ENCODE assay signal across 7 mouse cellular contexts in the genomic region with DNA sequence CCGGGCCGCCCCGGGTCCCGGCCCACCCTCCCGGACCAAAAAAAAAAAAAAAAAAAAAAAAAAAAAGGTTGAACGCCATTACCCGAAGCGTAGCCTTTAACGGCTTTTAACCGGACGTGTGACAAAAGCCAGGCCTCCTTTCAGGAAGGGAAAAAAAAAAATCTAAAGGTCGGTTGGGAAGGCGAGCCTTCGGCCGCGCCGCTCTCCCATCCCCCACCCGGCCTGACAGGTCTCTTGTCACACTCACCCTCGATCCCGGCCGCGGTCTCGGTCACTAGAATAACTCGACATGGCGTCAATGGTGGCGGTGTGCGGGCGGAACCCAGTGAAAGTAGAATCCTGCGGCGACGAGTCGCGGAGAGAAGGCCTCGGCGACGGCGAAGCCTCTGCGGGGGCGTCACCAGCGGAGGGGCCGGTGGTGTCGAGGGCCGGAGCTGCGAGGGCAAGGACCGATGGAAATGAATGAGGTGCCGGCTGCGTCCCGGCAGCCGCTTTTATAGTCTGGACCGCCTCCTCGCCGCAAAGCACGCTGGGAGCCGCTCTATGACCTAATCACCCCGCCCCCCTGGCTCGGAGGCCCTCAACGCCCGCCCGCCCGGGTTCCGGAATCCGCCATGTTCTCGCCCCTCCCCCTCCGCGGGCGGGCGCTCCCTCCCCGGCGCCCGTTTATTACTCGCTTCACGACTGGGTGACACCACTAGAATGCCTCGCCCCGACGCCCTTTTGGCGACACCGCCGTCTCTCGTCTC. TPM values are rescaled to one million over a fixed set of nuclear protein-coding genes. Genes with fewer than 3 reads are reported as not detected.
DNase-seq lines count a peak whose midpoint lies in the region; ATAC-seq lines count a peak whose summit lies in the region.

No protein-coding gene starts in this region.

- peaks cover 3% of the 10 kb centered on the region for H3K36me3 ChIP-seq in intestine, embryonic 16.5 days (ENCODE audit: control insufficient read depth, insufficient read depth, low read length)

- H3K4me2 ChIP-seq in intestine, embryonic 16.5 days (ENCODE audit: low read depth, low read length), result 0 out of 2 replicates have a peak overlapping the region, but pooled peaks have one; percentile 22

- no peaks in the 10 kb centered on the region for H3K9me3 ChIP-seq in intestine, embryonic 16.5 days (ENCODE audit: control insufficient read depth, low read length)

- peak; percentile 100 for DNase-seq in adrenal gland, postnatal 10 days
- peak; percentile 96 for DNase-seq in embryo, embryonic 11.5 days (ENCODE audit: low read depth, low spot score)
- peak; percentile 98 for DNase-seq in gastrocnemius, postnatal 36 days
- peak; percentile 98 for DNase-seq in left cerebral cortex, postnatal 25 days (ENCODE audit: low spot score in 2 of 2)
- peak; percentile 97 for DNase-seq in mesoderm, embryonic 11.5 days (ENCODE audit: low read depth, low spot score)
- DNase-seq in right cerebral cortex, postnatal 4 days, result peak; percentile 100

- H3K27ac ChIP-seq in intestine, embryonic 16.5 days (ENCODE audit: low read length), result peak overlapping the region; percentile 100

- peaks cover 8% of the 10 kb centered on the region for H3K4me1 ChIP-seq in intestine, embryonic 16.5 days (ENCODE audit: control insufficient read depth, insufficient read depth, low read length)

- intact Hi-C loops in gastrocnemius, postnatal 36 days (cut with DNase I), result no loop called here
- intact Hi-C loops in left cerebral cortex, postnatal 25 days (cut with DNase I), result loop anchor here (2.0 to 5.0 kb wide), 3 partner anchors 27 to 209 kb away; a partner anchor contains a TSS

- ATAC-seq in intestine, embryonic 16.5 days, result peak; percentile 81

- H3K9ac ChIP-seq in intestine, embryonic 16.5 days (ENCODE audit: low read depth, low read length), result peak overlapping the region; percentile 98

- under 1% methylated on average over 73 of the region's 79 CpGs for WGBS in intestine, embryonic 16.5 days

- no peaks in the 10 kb centered on the region for H3K27me3 ChIP-seq in intestine, embryonic 16.5 days (replicated peaks; ENCODE audit: control insufficient read depth, insufficient read depth, low read length)

- H3K4me3 ChIP-seq in intestine, embryonic 16.5 days (ENCODE audit: low read length), result peak overlapping the region; percentile 75

RNA-seq across cellular contexts. Expression of a gene that starts 0.8 kb away (rescaled TPM):
- total RNA-seq in adrenal gland, postnatal 10 days (2021), result 100 to 1,000 TPM; 611 to 691 TPM
- total RNA-seq in gastrocnemius, postnatal 36 days (2021), result 100 to 1,000 TPM; 185 to 233 TPM
- 227 and 230 TPM in 2 replicates for polyA plus RNA-seq in intestine, embryonic 16.5 days (2015; fragmentation: Nextera tagmentation; extraction: Ambion mirVana)
- total RNA-seq in left cerebral cortex, postnatal 25 days (2021), result 100 to 1,000 TPM; 633 to 643 TPM

RNA-seq across cellular contexts. Expression of a gene that starts 0.9 kb away (rescaled TPM):
- 10 to 100 TPM in 1 of 2 experiments, 1 to 10 TPM in 1; 6.2 to 13.0 TPM for total RNA-seq in adrenal gland, postnatal 10 days (2021)
- 1 to 10 TPM; 3.1 to 3.9 TPM for total RNA-seq in gastrocnemius, postnatal 36 days (2021)
- 15.4 and 16.3 TPM in 2 replicates for polyA plus RNA-seq in intestine, embryonic 16.5 days (2015; fragmentation: Nextera tagmentation; extraction: Ambion mirVana)
- total RNA-seq in left cerebral cortex, postnatal 25 days (2021), result 10 to 100 TPM; 11.1 to 11.3 TPM

RNA-seq across cellular contexts. Expression of a gene that starts 8.9 kb away (rescaled TPM):
- total RNA-seq in adrenal gland, postnatal 10 days (2021), result 1 to 10 TPM; 6.5 to 8.5 TPM
- total RNA-seq in gastrocnemius, postnatal 36 days (2021), result 1 to 10 TPM; 3.1 to 3.2 TPM
- 12.6 and 13.7 TPM in 2 replicates for polyA plus RNA-seq in intestine, embryonic 16.5 days (2015; fragmentation: Nextera tagmentation; extraction: Ambion mirVana)
- 1 to 10 TPM; 2.8 to 4.4 TPM for total RNA-seq in left cerebral cortex, postnatal 25 days (2021)

RNA-seq across cellular contexts. Expression of a gene that starts 37.2 kb away (rescaled TPM):
- 1 to 10 TPM; 1.1 to 1.6 TPM for total RNA-seq in adrenal gland, postnatal 10 days (2021)
- under 1 TPM; 0.22 to 0.28 TPM for total RNA-seq in gastrocnemius, postnatal 36 days (2021)
- polyA plus RNA-seq in intestine, embryonic 16.5 days (2015; fragmentation: Nextera tagmentation; extraction: Ambion mirVana), result 1.6 and 1.7 TPM in 2 replicates
- total RNA-seq in left cerebral cortex, postnatal 25 days (2021), result not detected

RNA-seq across cellular contexts. Expression of a gene that starts 37.8 kb away (rescaled TPM):
- 100 to 1,000 TPM; 131 to 146 TPM for total RNA-seq in adrenal gland, postnatal 10 days (2021)
- 10 to 100 TPM; 33.7 to 36.2 TPM for total RNA-seq in gastrocnemius, postnatal 36 days (2021)
- 48.2 and 48.6 TPM in 2 replicates for polyA plus RNA-seq in intestine, embryonic 16.5 days (2015; fragmentation: Nextera tagmentation; extraction: Ambion mirVana)
- total RNA-seq in left cerebral cortex, postnatal 25 days (2021), result 10 to 100 TPM; 16.2 to 18.0 TPM

Comparison
In these comparisons a context has a peak if more than half of its experiments do, and no peak if none do; other contexts are left out.
1. Peak in every context shown above with its lines: DNase-seq, ATAC-seq, H3K4me3 ChIP-seq and H3K27ac ChIP-seq.